Mouse (Mus musculus) MEL (cell line): ENCODE data around the gene Arx.

Experiments used
- CTCF ChIP-seq, 3 experiments: IDR thresholded peaks in 2 of 3; conservative IDR thresholded peaks in 1 of 3; 2 replicates each; pipeline ENCODE4 v1.5.1; 2011 to 2012; ENCODE audit warnings: low read length in 3 of 3, low read depth in 2 of 3, mild to moderate bottlenecking in 2 of 3, improper control_type of control experiment in 1 of 3, inconsistent platforms in 1 of 3, mixed read lengths in 1 of 3, moderate library complexity in 1 of 3; ENCODE audit not compliant: control insufficient read depth in 1 of 3, insufficient read depth in 1 of 3, poor library complexity in 1 of 3, severe bottlenecking in 1 of 3
- E2F4 ChIP-seq: IDR thresholded peaks from 2 replicates; pipeline ENCODE4 v1.6.1; 2011; ENCODE audit warnings: low read depth, low read length, improper control_type of control experiment, borderline replicate concordance
- ELF1 ChIP-seq: IDR thresholded peaks from 2 replicates; pipeline ENCODE4 v1.6.1; 2014; ENCODE audit warnings: low read depth, mild to moderate bottlenecking, inconsistent platforms, low read length, improper control_type of control experiment, moderate library complexity
- GABPA ChIP-seq: IDR thresholded peaks from 2 replicates; pipeline ENCODE4 v1.6.1; 2012; ENCODE audit warnings: low read depth, mild to moderate bottlenecking, inconsistent platforms, low read length, improper control_type of control experiment, moderate library complexity
- POLR2A ChIP-seq, 2 experiments: IDR thresholded peaks; 2 replicates each; pipeline ENCODE4 v1.6.1; 2011 to 2012; ENCODE audit warnings: low read length in 2 of 2, mild to moderate bottlenecking in 2 of 2, control low read depth in 1 of 2, improper control_type of control experiment in 1 of 2, low read depth in 1 of 2, moderate library complexity in 1 of 2; ENCODE audit not compliant: control insufficient read depth in 1 of 2, insufficient read depth in 1 of 2, poor library complexity in 1 of 2

DNA sequence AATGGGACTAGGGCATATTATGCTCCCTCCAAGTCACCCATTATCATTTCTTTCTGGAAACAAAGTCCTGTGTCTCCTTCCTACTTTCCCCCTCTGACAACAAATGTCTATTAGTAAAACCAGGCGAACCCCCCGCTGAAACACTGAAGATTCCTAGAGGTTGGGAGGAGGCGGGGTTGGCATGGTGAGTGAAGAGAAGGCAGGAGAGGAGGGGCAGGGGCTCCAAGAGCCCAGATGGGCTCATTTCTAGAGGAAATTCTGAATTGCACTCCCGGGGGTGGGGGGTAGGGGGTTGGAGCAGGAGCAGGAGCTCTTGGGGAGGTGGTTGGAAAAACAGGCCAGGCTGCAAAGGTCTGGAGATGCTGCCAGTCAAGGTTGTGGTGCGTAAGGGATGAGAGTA lies 9.6 kb downstream of the Arx start:
- no peak for TF ChIP-seq ELF1
- no peak for TF ChIP-seq POLR2A (IDR thresholded peaks at IDR 0.05; ENCODE audit: control insufficient read depth in 1 of 2, insufficient read depth in 1 of 2, low read depth in 1 of 2, low read length in 2 of 2, poor library complexity in 1 of 2)
- TF ChIP-seq GABPA = no peak
- no peak for TF ChIP-seq E2F4
- TF ChIP-seq CTCF (IDR thresholded peaks at IDR 0.05 in 2 of 3, conservative IDR thresholded peaks at IDR 0.05 in 1 of 3; ENCODE audit: control insufficient read depth in 1 of 3, insufficient read depth in 1 of 3, low read depth in 2 of 3, low read length in 3 of 3, poor library complexity in 1 of 3, severe bottlenecking in 1 of 3) = no peak
